ENCODE assay signal across 14 mouse cellular contexts in genomic region chr11:119948803-119949202, GRCm38 (mm10). TPM values are rescaled to one million over a fixed set of nuclear protein-coding genes. Genes with fewer than 3 reads are reported as not detected.
A peak's percentile ranks its signal among the peaks of the same experiment; 100 is the strongest.
DNase-seq lines count a peak whose midpoint lies in the region; ATAC-seq and TF ChIP-seq lines count a peak whose summit lies in the region.
"Had no signal": no experiment of that assay in that cellular context is flagged by ENCODE, and none has a peak within 500 bp of the region (broad histone marks: within the 10 kb centered on the region; RNA-seq: fewer than 3 reads in every experiment).

No protein-coding gene starts in this region.

- peak; percentile 69 for DNase-seq in cerebellum, adult 11-12 months
- DNase-seq in liver, adult 2 months (ENCODE audit: extremely low read depth, low read depth, low spot score) = peak; percentile 82
- DNase-seq in liver = no peak
- peak; percentile 51 to 56 for DNase-seq in cerebellum, postnatal 25 days
- DNase-seq in heart, postnatal 4 days = peak; percentile 40
- DNase-seq in right cerebral cortex, postnatal 36 days (ENCODE audit: low spot score in 2 of 2) = no peak
- DNase-seq in retina, embryonic 14.5 days (ENCODE audit: low spot score) = no peak
- DNase-seq: gastrocnemius, postnatal 25 days; kidney, postnatal 10 days; left cerebral cortex, postnatal 4 days had no signal

- peaks cover 75% of the 10 kb centered on the region for H3K4me1 ChIP-seq in liver, adult 2 months (ENCODE audit: control insufficient read depth, insufficient read depth, low read length)

- H3K79me2 ChIP-seq in liver, adult 2 months (ENCODE audit: control insufficient read depth, insufficient read depth, low read length) = peaks cover 68% of the 10 kb centered on the region

- no peaks in the 10 kb centered on the region for H3K27me3 ChIP-seq in liver, adult 2 months (ENCODE audit: control insufficient read depth, insufficient read depth, low read length)
- H3K27me3 ChIP-seq: lung, embryonic 15.5 days had no signal

- no peak for ATAC-seq in cerebellum, adult (ENCODE audit: insufficient number of reproducible peaks, low FRiP score, low TSS enrichment)
- ATAC-seq: forebrain, embryonic 13.5 days had no signal

- peak overlapping the region; percentile 62 for H3K27ac ChIP-seq in liver, adult 2 months (replicated peaks; ENCODE audit: insufficient read depth, low read depth, low read length)
- H3K27ac ChIP-seq: forebrain, embryonic 13.5 days; lung, embryonic 15.5 days; midbrain, embryonic 12.5 days had no signal

- TF ChIP-seq CTCF in liver, adult 2 months (IDR thresholded peaks at IDR 0.05; ENCODE audit: low read depth, low read length) = no peak

- H3K36me3 ChIP-seq in liver, adult 2 months (ENCODE audit: control insufficient read depth, insufficient read depth, low read length) = no peaks in the 10 kb centered on the region
- H3K36me3 ChIP-seq: lung, embryonic 15.5 days; midbrain, embryonic 12.5 days had no signal

- no peak overlapping the region for H3K4me3 ChIP-seq in liver, adult 2 months (ENCODE audit: insufficient read depth, low read depth, low read length)
- H3K4me3 ChIP-seq: forebrain, embryonic 13.5 days; lung, embryonic 15.5 days; midbrain, embryonic 12.5 days had no signal

- 5% methylated on average over 2 of the region's 2 CpGs for WGBS in liver, adult 2 months

- peak overlapping the region; percentile 19; the same call in 1 of the 2 replicates for H3K9ac ChIP-seq in liver, adult 2 months (ENCODE audit: low read depth, low read length)
- H3K9ac ChIP-seq: forebrain, embryonic 13.5 days; lung, embryonic 15.5 days; midbrain, embryonic 12.5 days had no signal

- TF ChIP-seq POLR2A in liver, adult 2 months (IDR thresholded peaks at IDR 0.05; ENCODE audit: extremely low read depth, insufficient read depth, low read length) = no peak

RNA-seq across cellular contexts. Expression of gene Baiap2, which starts 6.2 kb away (rescaled TPM):
- total RNA-seq in liver, adult 2 months (2014; rRNA removed) = 11.6 and 16.2 TPM in 2 replicates
- 45.6 and 59.4 TPM in 2 replicates for polyA plus RNA-seq in liver, adult 2 months (2012; rRNA removed)
- 1 to 10 TPM; 8.0 to 8.3 TPM for total RNA-seq in heart, postnatal 4 days (2021)

RNA-seq across cellular contexts. Expression of gene Chmp6, which starts 35.6 kb away (rescaled TPM):
- 20.6 and 21.6 TPM in 2 replicates for total RNA-seq in liver, adult 2 months (2014; rRNA removed)
- polyA plus RNA-seq in liver, adult 2 months (2012; rRNA removed) = 34.2 and 34.9 TPM in 2 replicates
- 10 to 100 TPM; 42.4 to 43.3 TPM for total RNA-seq in heart, postnatal 4 days (2021)

Comparison
In these comparisons a context has a peak if more than half of its experiments do, and no peak if none do; other contexts are left out.
1. DNase-seq: peak in cerebellum, adult 11-12 months (single experiment), liver, adult 2 months (single experiment), cerebellum, postnatal 25 days (2 of 2) and heart, postnatal 4 days (single experiment); none in liver (single experiment), right cerebral cortex, postnatal 36 days (0 of 2) and retina, embryonic 14.5 days (single experiment).